Mouse (Mus musculus) embryo, embryonic 10.5 days (tissue): Measurements from ENCODE around the gene Pip4k2a.

ENCODE experiments used
- DNase-seq: peaks from one replicate; pipeline ENCODE4 v3.0.0-alpha.2; 2015; ENCODE audit warnings: low spot score

Gene Pip4k2a

GRCm38 (mm10) chr2:18955671-18956070 is 42.3 kb downstream of the Pip4k2a start:
- DNase-seq, result no peak

GRCm38 (mm10) chr2:18955022-18955421 is 42.9 kb downstream of the Pip4k2a start:
- no peak for DNase-seq

GRCm38 (mm10) chr2:18954422-18954821 is 43.5 kb downstream of the Pip4k2a start:
- no peak for DNase-seq

GRCm38 (mm10) chr2:18952102-18952673 is 45.7 kb downstream of the Pip4k2a start:
- DNase-seq, result no peak

- DNase-seq, result no peak
Observed at GRCm38 (mm10) chr2:18950758-18951157, 47.2 kb downstream of the Pip4k2a start.

GRCm38 (mm10) chr2:18948741-18949140 is 49.2 kb downstream of the Pip4k2a start:
- DNase-seq, result no peak

GRCm38 (mm10) chr2:18947669-18948459 is 50.1 kb downstream of the Pip4k2a start:
- no peak for DNase-seq

GRCm38 (mm10) chr2:18945438-18945837 is 52.5 kb downstream of the Pip4k2a start:
- no peak for DNase-seq

- DNase-seq, result no peak
Observed at GRCm38 (mm10) chr2:18943930-18944329, 54.0 kb downstream of the Pip4k2a start.

- no peak for DNase-seq
Observed at GRCm38 (mm10) chr2:18943366-18943765, 54.6 kb downstream of the Pip4k2a start.

GRCm38 (mm10) chr2:18940693-18941270 is 57.1 kb downstream of the Pip4k2a start:
- no peak for DNase-seq

GRCm38 (mm10) chr2:18938923-18939329 is 59.0 kb downstream of the Pip4k2a start:
- DNase-seq, result peak; percentile 42

GRCm38 (mm10) chr2:18938232-18938631 is 59.7 kb downstream of the Pip4k2a start:
- no peak for DNase-seq

- DNase-seq, result no peak
Observed at GRCm38 (mm10) chr2:18937611-18938010, 60.3 kb downstream of the Pip4k2a start.

GRCm38 (mm10) chr2:18936446-18936845 is 61.5 kb downstream of the Pip4k2a start:
- DNase-seq, result no peak

GRCm38 (mm10) chr2:18935581-18936027 is 62.3 kb downstream of the Pip4k2a start:
- DNase-seq, result no peak

GRCm38 (mm10) chr2:18934131-18934530 is 63.8 kb downstream of the Pip4k2a start:
- DNase-seq, result no peak

GRCm38 (mm10) chr2:18933418-18933817 is 64.5 kb downstream of the Pip4k2a start:
- DNase-seq, result no peak

- DNase-seq, result no peak
Observed at GRCm38 (mm10) chr2:18930318-18931060, 67.4 kb downstream of the Pip4k2a start.

- DNase-seq, result no peak
Observed at GRCm38 (mm10) chr2:18928597-18929257, 69.2 kb downstream of the Pip4k2a start.

GRCm38 (mm10) chr2:18928196-18928595 is 69.7 kb downstream of the Pip4k2a start:
- no peak for DNase-seq
